Mouse (Mus musculus) embryonic facial prominence, embryonic 10.5 days (tissue): ENCODE results near the gene Clcnka. TPM values are rescaled to one million over a fixed set of nuclear protein-coding genes. Genes with fewer than 3 reads are reported as not detected.
A peak's percentile ranks its signal among the peaks of the same experiment; 100 is the strongest.

Source experiments
- DNase-seq: peaks from one replicate; pipeline ENCODE4 v3.0.0-alpha.2; 2017; ENCODE audit warnings: low spot score
- H3K27ac ChIP-seq: fragments of 300-500 bp; sonication (generic); replicated peaks from 2 replicates; pipeline ENCODE4 v1.5.1; 2016; ENCODE audit warnings: mild to moderate bottlenecking
- H3K27me3 ChIP-seq: fragments of 300-500 bp; sonication (generic); replicated peaks from 2 replicates; pipeline ENCODE4 v1.6.1; 2016; ENCODE audit warnings: low read depth, mild to moderate bottlenecking; ENCODE audit not compliant: poor library complexity, severe bottlenecking
- H3K36me3 ChIP-seq: fragments of 300-500 bp; sonication (generic); replicated peaks from 2 replicates; pipeline ENCODE4 v1.6.1; 2016; ENCODE audit warnings: mild to moderate bottlenecking, moderate library complexity
- H3K4me1 ChIP-seq: fragments of 300-500 bp; sonication (generic); 2 replicates; pipeline ENCODE4 v1.6.1; 2016
- H3K4me3 ChIP-seq: fragments of 300-500 bp; sonication (generic); 2 replicates; pipeline ENCODE4 v1.5.1; 2016; ENCODE audit warnings: mild to moderate bottlenecking, moderate library complexity
- H3K9me3 ChIP-seq: fragments of 300-500 bp; sonication (generic); 2 replicates; pipeline ENCODE4 v1.6.1; 2016; ENCODE audit warnings: mild to moderate bottlenecking
- WGBS: fragments of 180-500 bp; shearing (Covaris S2); methylation state at CpG from one replicate; pipeline ENCODE4 v1.1.7; 2016; 5-methylcytosine and 5-hydroxymethylcytosine counted together
- polyA plus RNA-seq: library from polyadenylated mRNA; unstranded; fragments of >200 nt; fragmentation: Nextera tagmentation; extraction: Ambion mirVana; gene quantifications from 2 replicates; pipeline ENCODE4 v1.2.1, GENCODE M21; 2016

The Clcnka gene
- polyA plus RNA-seq, 1 experiment from 2014 or later, result 0.37 TPM

GRCm38 (mm10) chr4:141429381-141429780 lies 30.9 kb upstream of the Clcnka start:
- no peaks in the 10 kb centered on the region for H3K36me3 ChIP-seq

GRCm38 (mm10) chr4:141427921-141428320 lies 29.4 kb upstream of the Clcnka start:
- Histone ChIP-seq H3K4me1 (peaks cover 22% of the 10 kb centered on the region), H3K27me3 (peaks cover 54% of the 10 kb centered on the region), H3K4me3 (no peak overlapping the region), H3K36me3 (no peaks in the 10 kb centered on the region), H3K9me3 (no peaks in the 10 kb centered on the region), H3K27ac (no peak overlapping the region)
- no peak for DNase-seq
- 87% methylated on average over 13 of the region's 13 CpGs for WGBS

More at GRCm38 (mm10) chr4:141429381-141429780, 30.9 kb upstream of the Clcnka start:
- H3K9me3 ChIP-seq, result no peaks in the 10 kb centered on the region
- 85% methylated on average over 6 of the region's 6 CpGs for WGBS
- H3K4me3 ChIP-seq, result no peak overlapping the region
- no peak overlapping the region for H3K27ac ChIP-seq
- no peak for DNase-seq
- peaks cover 40% of the 10 kb centered on the region for H3K27me3 ChIP-seq
- H3K4me1 ChIP-seq, result peaks cover 22% of the 10 kb centered on the region

GRCm38 (mm10) chr4:141426796-141427745 lies 28.5 kb upstream of the Clcnka start:
- no peak for DNase-seq
- H3K27me3 ChIP-seq, result peaks cover 62% of the 10 kb centered on the region

GRCm38 (mm10) chr4:141425484-141426479 lies 27.3 kb upstream of the Clcnka start:
- peak; percentile 50 for DNase-seq
- H3K27ac ChIP-seq, result peak overlapping the region; percentile 44
- no peaks in the 10 kb centered on the region for H3K9me3 ChIP-seq
- peak overlapping the region; percentile 59 for H3K4me3 ChIP-seq
- WGBS, result 5% methylated on average over 36 of the region's 36 CpGs
- H3K36me3 ChIP-seq, result no peaks in the 10 kb centered on the region
- H3K27me3 ChIP-seq, result peaks cover 74% of the 10 kb centered on the region
- H3K4me1 ChIP-seq, result peaks cover 33% of the 10 kb centered on the region

More at GRCm38 (mm10) chr4:141426796-141427745, 28.5 kb upstream of the Clcnka start:
- Histone ChIP-seq H3K36me3 (no peaks in the 10 kb centered on the region), H3K4me1 (peaks cover 22% of the 10 kb centered on the region), H3K27ac (no peak overlapping the region), H3K4me3 (no peak overlapping the region), H3K9me3 (no peaks in the 10 kb centered on the region)
- whole genome bisulfite sequencing, result 74% methylated on average over 10 of the region's 10 CpGs

GRCm38 (mm10) chr4:141423691-141424431 lies 25.3 kb upstream of the Clcnka start:
- Histone ChIP-seq H3K9me3 (no peaks in the 10 kb centered on the region), H3K4me1 (peaks cover 46% of the 10 kb centered on the region), H3K36me3 (no peaks in the 10 kb centered on the region), H3K27ac (no peak overlapping the region), H3K4me3 (no peak overlapping the region), H3K27me3 (peaks cover 79% of the 10 kb centered on the region)
- DNase-seq, result no peak
- WGBS, result 86% methylated on average over 13 of the region's 13 CpGs

GRCm38 (mm10) chr4:141423288-141423687 lies 24.8 kb upstream of the Clcnka start:
- no peak overlapping the region for H3K27ac ChIP-seq
- DNase-seq, result no peak
- no peak overlapping the region for H3K4me3 ChIP-seq
- 84% methylated on average over 5 of the region's 5 CpGs for WGBS
- H3K9me3 ChIP-seq, result no peaks in the 10 kb centered on the region
- H3K4me1 ChIP-seq, result peaks cover 46% of the 10 kb centered on the region
- H3K27me3 ChIP-seq, result peaks cover 78% of the 10 kb centered on the region
- H3K36me3 ChIP-seq, result no peaks in the 10 kb centered on the region

GRCm38 (mm10) chr4:141422841-141423240 lies 24.3 kb upstream of the Clcnka start:
- Histone ChIP-seq H3K27ac (no peak overlapping the region), H3K9me3 (no peaks in the 10 kb centered on the region), H3K4me3 (no peak overlapping the region), H3K36me3 (no peaks in the 10 kb centered on the region), H3K27me3 (peaks cover 74% of the 10 kb centered on the region), H3K4me1 (peaks cover 46% of the 10 kb centered on the region)
- no peak for DNase-seq
- WGBS, result 85% methylated on average over 5 of the region's 5 CpGs

- H3K9me3 ChIP-seq, result no peaks in the 10 kb centered on the region
- H3K27ac ChIP-seq, result 0 out of 2 replicates have a peak overlapping the region, but pooled peaks have one; percentile 32
- peaks cover 41% of the 10 kb centered on the region for H3K4me1 ChIP-seq
- DNase-seq, result no peak
- H3K4me3 ChIP-seq, result no peak overlapping the region
- peaks cover 60% of the 10 kb centered on the region for H3K27me3 ChIP-seq
- 74% methylated on average over 14 of the region's 14 CpGs for WGBS
- H3K36me3 ChIP-seq, result no peaks in the 10 kb centered on the region
These were observed 22.9 kb upstream of the Clcnka start for GRCm38 (mm10) chr4:141421423-141421822.

GRCm38 (mm10) chr4:141420886-141421285 lies 22.4 kb upstream of the Clcnka start:
- WGBS, result 49% methylated on average over 9 of the region's 9 CpGs

GRCm38 (mm10) chr4:141420192-141420829 lies 21.8 kb upstream of the Clcnka start, which contains the start of gene Hspb7:
TSS of gene Hspb7 (plus strand) at chr4:141420779.
- WGBS, result 64% methylated on average over 9 of the region's 9 CpGs
- Histone ChIP-seq H3K36me3 (no peaks in the 10 kb centered on the region), H3K27me3 (peaks cover 49% of the 10 kb centered on the region), H3K4me1 (peaks cover 30% of the 10 kb centered on the region), H3K4me3 (no peak within 1 kb of the TSS), H3K9me3 (no peaks in the 10 kb centered on the region), H3K27ac (0 out of 2 replicates have a peak within 1 kb of the TSS, but pooled peaks have one; percentile 32)
- DNase-seq, result no peak

More at GRCm38 (mm10) chr4:141420886-141421285, 22.4 kb upstream of the Clcnka start:
- Histone ChIP-seq H3K36me3 (no peaks in the 10 kb centered on the region), H3K27ac (no peak overlapping the region), H3K4me3 (no peak overlapping the region), H3K9me3 (no peaks in the 10 kb centered on the region), H3K27me3 (peaks cover 55% of the 10 kb centered on the region), H3K4me1 (peaks cover 36% of the 10 kb centered on the region)
- DNase-seq, result no peak

GRCm38 (mm10) chr4:141419398-141420191 lies 21.1 kb upstream of the Clcnka start:
- Histone ChIP-seq H3K27me3 (peaks cover 42% of the 10 kb centered on the region), H3K4me3 (no peak overlapping the region), H3K4me1 (peaks cover 24% of the 10 kb centered on the region), H3K27ac (no peak overlapping the region), H3K36me3 (no peaks in the 10 kb centered on the region), H3K9me3 (no peaks in the 10 kb centered on the region)
- 69% methylated on average over 27 of the region's 27 CpGs for WGBS
- DNase-seq, result no peak
